Mouse (Mus musculus) ES-E14 (cell line): ENCODE measurements around the gene Nfe2l1.
A peak's percentile ranks its signal among the peaks of the same experiment; 100 is the strongest.

Source experiments
- CHD2 ChIP-seq: IDR thresholded peaks from 2 replicates; pipeline ENCODE4 v1.6.1; 2014; ENCODE audit warnings: mild to moderate bottlenecking, low read depth, low read length, inconsistent platforms
- HCFC1 ChIP-seq: IDR thresholded peaks from 2 replicates; pipeline ENCODE4 v1.6.1; 2012; ENCODE audit warnings: low read length, inconsistent platforms, borderline replicate concordance; ENCODE audit not compliant: insufficient read depth
- MAFK ChIP-seq: IDR thresholded peaks from 2 replicates; pipeline ENCODE4 v1.6.1; 2014; ENCODE audit warnings: mild to moderate bottlenecking, low read depth, low read length, inconsistent platforms; ENCODE audit not compliant: insufficient read depth

- TF ChIP-seq CHD2 (no peak), HCFC1 (peak; percentile 59; the same call in 1 of the 2 replicates), MAFK (no peak)
These were observed 52.5 kb downstream of the Nfe2l1 start, which contains the start of gene Snx11 for GRCm38 (mm10) chr11:96776968-96777962.
